Mouse (Mus musculus): ENCODE measurements around the gene Hoxc5.

- TF ChIP-seq POLR2A (IDR thresholded peaks at IDR 0.05; ENCODE audit: borderline replicate concordance, extremely low read depth, insufficient read depth, insufficient read length, poor library complexity, severe bottlenecking) (no peak), CTCF (IDR thresholded peaks at IDR 0.05; ENCODE audit: borderline replicate concordance, extremely low read depth, insufficient read depth, insufficient read length) (no peak)
These were observed 8.5 kb downstream of the Hoxc5 start for GRCm38 (mm10) chr15:102975688-102976111.
